Mouse (Mus musculus): ENCODE measurements at regions not wholly inside any gene's neighbourhood (a gene's known extent, or its start where the extent isn't known, plus 50 kb on each side); places are given as distances from the start of the nearest gene placed in this dataset.

DNA sequence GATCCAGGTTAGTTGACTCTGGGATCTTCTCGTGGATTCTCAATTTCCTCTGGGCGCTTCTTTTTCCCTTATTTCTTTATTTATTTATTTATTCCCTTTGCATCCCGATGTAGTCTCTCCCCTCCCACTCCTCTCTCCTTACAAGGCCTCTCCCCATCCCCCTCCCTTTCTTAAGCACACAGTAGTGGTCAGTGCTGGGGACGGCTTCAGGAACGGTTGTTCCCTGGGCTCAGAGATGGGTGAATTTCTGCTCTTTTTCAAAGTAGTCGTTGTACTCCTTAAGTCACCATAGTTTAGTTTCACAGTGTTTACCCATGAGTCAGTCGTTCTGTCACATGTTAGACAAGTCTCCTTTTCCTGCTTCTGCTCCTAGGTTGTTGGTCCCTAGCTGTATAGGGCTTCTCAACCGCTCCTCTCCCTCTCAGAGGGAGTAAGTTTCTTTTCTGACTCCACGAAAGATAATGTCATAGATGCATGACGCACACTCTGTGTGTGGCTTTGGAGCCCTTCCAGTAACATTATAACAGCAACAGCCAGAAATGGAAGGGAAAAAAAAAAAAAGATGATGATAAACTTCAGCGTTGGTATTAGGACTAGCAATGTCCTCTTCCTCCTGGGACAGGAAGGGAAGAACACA lies 129.9 kb upstream of the Fat1 start:
- Histone ChIP-seq H3K9ac (replicated peaks) (no peak overlapping the region), H3K9me3 (no peaks in the 10 kb centered on the region), H3K4me2 (replicated peaks) (no peak overlapping the region), H3K36me3 (no peaks in the 10 kb centered on the region), H3K27me3 (no peaks in the 10 kb centered on the region), H3K27ac (replicated peaks) (no peak overlapping the region), H3K4me1 (0 out of 2 replicates have a peak, but pooled peaks cover 3% of the 10 kb centered on the region), H3K4me3 (no peak overlapping the region)
- ATAC-seq (ENCODE audit: low FRiP score, low read depth), result no peak
- 73% methylated on average over 11 of the region's 11 CpGs for WGBS

DNA sequence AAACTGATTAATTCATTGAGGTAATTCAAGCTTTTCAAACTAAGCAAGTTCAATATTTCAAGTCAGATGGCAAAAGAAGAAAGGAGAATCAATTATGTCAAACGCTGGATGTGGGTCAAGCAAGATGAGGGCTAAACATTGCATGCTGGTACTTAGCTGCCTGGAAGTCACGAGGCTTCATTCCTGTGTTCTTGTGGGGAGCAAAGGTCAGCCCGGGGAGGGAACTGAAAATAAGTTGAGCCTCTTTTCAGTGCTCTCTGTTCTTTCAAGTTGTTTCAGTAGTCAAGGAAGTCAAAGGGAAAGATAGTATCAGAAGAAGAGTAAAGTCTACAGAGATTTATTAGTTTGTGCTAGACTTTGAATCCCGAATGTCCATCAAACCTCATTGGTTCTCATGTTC lies 122.9 kb upstream of the Fat1 start:
- no peak overlapping the region for H3K9ac ChIP-seq (replicated peaks)
- no peaks in the 10 kb centered on the region for H3K27me3 ChIP-seq
- H3K27ac ChIP-seq (replicated peaks), result no peak overlapping the region
- H3K4me1 ChIP-seq, result no peaks in the 10 kb centered on the region
- no peak overlapping the region for H3K4me3 ChIP-seq
- WGBS, result 65% methylated on average over 4 of the region's 4 CpGs
- H3K4me2 ChIP-seq (replicated peaks), result no peak overlapping the region
- H3K9me3 ChIP-seq, result no peaks in the 10 kb centered on the region
- H3K36me3 ChIP-seq, result no peaks in the 10 kb centered on the region
- ATAC-seq (ENCODE audit: low FRiP score, low read depth), result no peak

DNA sequence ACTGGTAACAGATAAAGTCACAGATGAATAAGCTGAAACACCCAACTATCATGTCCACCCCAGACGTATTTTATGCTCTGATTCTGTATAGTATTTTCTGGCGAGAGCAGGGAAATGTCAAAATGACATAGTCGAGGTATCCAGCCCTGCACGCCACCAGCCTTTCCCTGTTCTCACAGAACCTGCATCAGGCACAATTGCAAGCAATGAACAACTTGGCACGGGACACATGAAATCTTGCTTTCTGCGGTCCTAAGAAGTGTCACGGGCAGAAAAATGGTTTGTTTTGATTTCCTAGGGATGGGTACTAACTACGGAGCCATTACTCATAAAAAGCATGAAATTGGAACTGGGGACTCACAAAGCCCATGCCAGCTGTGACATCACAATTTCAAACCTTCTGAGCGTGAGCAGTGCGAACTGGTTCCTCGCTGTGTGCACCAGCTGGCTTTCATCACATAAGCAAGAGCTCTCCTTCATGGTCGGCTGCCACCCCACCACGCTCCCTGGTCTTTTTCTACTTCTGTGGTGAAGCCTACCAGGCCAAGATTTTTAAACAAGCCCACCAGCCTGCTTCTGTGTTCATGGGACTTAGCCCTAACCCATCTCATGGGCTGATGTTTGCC lies 117.6 kb upstream of the Fat1 start:
- no peak for ATAC-seq (ENCODE audit: low FRiP score, low read depth)
- H3K4me2 ChIP-seq (replicated peaks), result no peak overlapping the region
- WGBS, result 89% methylated on average over 13 of the region's 13 CpGs

DNA sequence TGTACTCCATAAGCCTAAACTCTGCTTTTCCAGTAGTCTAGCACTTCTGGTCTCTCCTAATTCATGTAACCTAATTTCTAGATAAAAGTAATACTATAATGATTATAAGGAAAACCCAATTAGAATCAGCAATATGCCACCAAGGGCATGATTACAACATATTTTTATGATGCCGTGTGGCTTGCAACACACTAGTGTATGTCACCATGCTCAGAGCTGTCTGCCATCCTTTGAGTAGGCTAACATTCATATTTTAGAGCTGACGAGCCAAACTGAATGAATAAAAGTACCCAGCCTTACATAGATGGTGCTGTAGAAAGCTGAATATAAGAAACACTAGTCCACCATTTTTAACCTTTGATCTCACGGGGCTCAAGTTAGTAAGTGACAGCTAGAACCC lies 116.0 kb upstream of the Fat1 start:
- no peak for ATAC-seq (ENCODE audit: low FRiP score, low read depth)
- no peaks in the 10 kb centered on the region for H3K4me1 ChIP-seq
- no peak overlapping the region for H3K4me3 ChIP-seq
- H3K4me2 ChIP-seq (replicated peaks), result no peak overlapping the region
- no peak overlapping the region for H3K27ac ChIP-seq (replicated peaks)
- 94% methylated on average over 3 of the region's 3 CpGs for WGBS
- H3K36me3 ChIP-seq, result no peaks in the 10 kb centered on the region
- no peak overlapping the region for H3K9ac ChIP-seq (replicated peaks)
- peaks cover 9% of the 10 kb centered on the region; the same call in 1 of the 2 replicates for H3K9me3 ChIP-seq
- no peaks in the 10 kb centered on the region for H3K27me3 ChIP-seq

More for the DNA sequence above, 117.6 kb upstream of the Fat1 start:
- Histone ChIP-seq H3K4me1 (no peaks in the 10 kb centered on the region), H3K9ac (replicated peaks) (no peak overlapping the region), H3K9me3 (no peaks in the 10 kb centered on the region), H3K4me3 (no peak overlapping the region), H3K27me3 (no peaks in the 10 kb centered on the region), H3K36me3 (no peaks in the 10 kb centered on the region), H3K27ac (replicated peaks) (no peak overlapping the region)

DNA sequence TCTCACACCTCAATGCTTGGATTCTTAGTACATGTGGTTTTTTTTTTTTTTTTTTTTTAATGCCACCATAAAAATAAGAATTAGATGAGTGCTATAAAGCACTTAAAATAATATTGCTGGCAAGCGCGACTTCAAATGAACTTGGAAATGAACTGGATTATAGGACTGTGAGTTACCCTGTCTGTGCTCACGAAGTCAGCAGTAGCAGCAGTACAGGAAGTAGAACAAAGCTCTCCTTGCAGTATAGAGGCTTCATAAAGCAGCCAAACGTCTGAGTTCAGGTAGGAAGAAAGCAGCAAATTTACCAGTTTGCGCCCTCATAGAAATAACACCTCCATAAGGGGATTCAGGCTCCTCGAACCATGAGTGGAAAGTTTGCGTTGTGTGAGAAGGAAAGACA lies 115.6 kb upstream of the Fat1 start:
- Histone ChIP-seq H3K4me1 (no peaks in the 10 kb centered on the region), H3K4me3 (no peak overlapping the region), H3K9me3 (peaks cover 9% of the 10 kb centered on the region; the same call in 1 of the 2 replicates), H3K27me3 (no peaks in the 10 kb centered on the region), H3K36me3 (no peaks in the 10 kb centered on the region), H3K4me2 (replicated peaks) (no peak overlapping the region), H3K27ac (replicated peaks) (no peak overlapping the region), H3K9ac (replicated peaks) (no peak overlapping the region)
- no peak for ATAC-seq (ENCODE audit: low FRiP score, low read depth)
- WGBS, result 87% methylated on average over 7 of the region's 7 CpGs

DNA sequence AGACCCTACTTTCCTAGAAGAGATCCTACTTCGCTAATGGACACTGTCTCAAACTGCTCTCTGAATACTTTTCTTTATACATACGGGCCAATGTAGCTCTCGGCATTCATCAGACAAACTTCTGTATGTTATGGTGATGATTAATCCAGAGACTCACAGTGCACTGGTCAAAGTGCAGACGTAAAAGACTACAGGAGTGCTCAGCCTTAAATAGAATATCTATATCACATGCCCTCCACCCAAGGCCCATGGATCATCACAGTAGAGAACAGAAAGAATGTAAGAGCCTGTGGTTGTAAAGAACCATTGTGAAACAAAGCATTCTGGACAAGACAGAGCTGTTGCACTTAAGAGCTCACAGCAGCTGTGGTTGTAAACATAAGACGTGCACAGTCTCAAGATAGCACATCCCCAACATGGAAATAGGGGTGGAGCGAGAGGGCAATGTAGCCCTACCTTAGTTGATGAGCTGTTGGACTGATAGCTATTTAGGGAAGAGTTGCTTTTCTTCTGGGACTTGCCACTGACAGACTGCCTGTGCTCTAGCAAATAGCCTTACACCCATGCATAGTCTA lies 110.0 kb upstream of the Fat1 start:
- WGBS, result 91% methylated on average over 6 of the region's 6 CpGs
- H3K4me3 ChIP-seq, result no peak overlapping the region
- no peaks in the 10 kb centered on the region for H3K36me3 ChIP-seq
- H3K9ac ChIP-seq (replicated peaks), result no peak overlapping the region
- H3K4me2 ChIP-seq (replicated peaks), result no peak overlapping the region
- no peak overlapping the region for H3K27ac ChIP-seq (replicated peaks)
- peaks cover 6% of the 10 kb centered on the region; the same call in 1 of the 2 replicates for H3K4me1 ChIP-seq
- ATAC-seq (ENCODE audit: low FRiP score, low read depth), result no peak
- H3K27me3 ChIP-seq, result no peaks in the 10 kb centered on the region
- peaks cover 9% of the 10 kb centered on the region; the same call in 1 of the 2 replicates for H3K9me3 ChIP-seq

DNA sequence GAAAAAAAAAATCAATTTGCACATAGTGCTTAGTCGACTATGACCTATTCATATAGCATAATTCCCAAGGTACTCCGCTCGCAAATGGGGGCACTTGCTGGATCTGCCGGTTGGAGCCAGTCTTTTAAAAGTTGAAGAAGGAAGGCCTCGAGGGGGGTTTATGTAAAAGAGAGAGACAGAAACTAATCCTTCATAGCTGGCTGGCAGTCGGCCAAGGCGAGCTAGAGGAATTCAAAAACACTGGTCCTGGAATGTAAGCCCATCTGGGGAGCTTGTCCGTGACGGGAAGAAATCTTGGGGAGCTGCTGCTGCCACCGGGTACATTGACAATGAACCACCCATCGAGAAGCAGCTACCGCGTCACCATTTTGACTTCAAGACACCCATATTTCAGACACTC lies 108.3 kb upstream of the Fat1 start:
- Histone ChIP-seq H3K27ac (replicated peaks) (no peak overlapping the region), H3K4me2 (replicated peaks) (peak overlapping the region; percentile 18; the same call in 1 of the 2 replicates), H3K27me3 (no peaks in the 10 kb centered on the region), H3K9me3 (peaks cover 9% of the 10 kb centered on the region; the same call in 1 of the 2 replicates), H3K4me3 (no peak overlapping the region), H3K36me3 (no peaks in the 10 kb centered on the region), H3K9ac (replicated peaks) (no peak overlapping the region), H3K4me1 (peaks cover 6% of the 10 kb centered on the region; the same call in 1 of the 2 replicates)
- 18% methylated on average over 13 of the region's 13 CpGs for WGBS
- ATAC-seq (ENCODE audit: low FRiP score, low read depth), result peak; percentile 92

DNA sequence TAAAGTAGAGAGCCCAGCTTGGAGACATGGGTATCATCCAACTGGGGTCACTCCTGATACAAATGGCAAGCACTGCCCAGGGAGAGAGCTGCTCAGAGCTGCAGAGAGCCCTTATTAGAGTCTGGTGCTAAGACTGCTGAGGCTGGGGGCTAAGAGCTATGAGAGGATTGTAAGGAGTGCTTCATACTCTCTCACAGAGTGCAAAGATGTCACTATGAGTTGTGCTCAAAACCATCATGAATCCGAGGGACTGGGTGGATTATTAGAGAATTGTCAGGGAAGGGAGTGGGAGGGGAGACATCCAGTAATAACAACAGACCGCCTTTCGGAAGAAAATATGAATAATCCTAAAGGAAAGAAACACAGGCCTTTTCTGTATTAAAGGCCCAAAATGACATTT lies 107.2 kb upstream of the Fat1 start:
- Histone ChIP-seq H3K27me3 (no peaks in the 10 kb centered on the region), H3K36me3 (no peaks in the 10 kb centered on the region), H3K4me3 (no peak overlapping the region), H3K9me3 (peaks cover 8% of the 10 kb centered on the region; the same call in 1 of the 2 replicates), H3K27ac (replicated peaks) (no peak overlapping the region), H3K4me2 (replicated peaks) (no peak overlapping the region), H3K9ac (replicated peaks) (no peak overlapping the region), H3K4me1 (peaks cover 6% of the 10 kb centered on the region; the same call in 1 of the 2 replicates)
- no peak for ATAC-seq (ENCODE audit: low FRiP score, low read depth)
- WGBS, result 79% methylated on average over 3 of the region's 3 CpGs

DNA sequence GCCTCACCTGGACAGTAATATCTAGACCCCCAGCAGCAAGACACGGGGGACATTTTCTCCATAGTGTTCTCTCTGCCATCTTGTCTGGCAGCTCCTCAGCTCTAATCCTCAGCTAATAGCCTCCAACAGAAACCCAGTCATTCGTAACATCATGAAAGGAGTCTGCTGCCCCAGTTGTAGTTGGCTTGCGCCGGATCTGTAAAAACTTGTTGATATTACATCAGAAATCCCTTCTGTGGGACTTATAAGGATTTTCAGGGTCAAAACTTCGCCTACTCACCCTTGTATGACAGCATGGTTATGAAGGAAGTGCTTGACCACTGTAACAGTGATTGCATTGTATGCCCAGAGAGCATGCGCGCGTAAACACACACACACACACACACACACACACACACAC lies 96.8 kb upstream of the Fat1 start:
- no peak overlapping the region for H3K9ac ChIP-seq (replicated peaks)
- H3K4me1 ChIP-seq, result no peaks in the 10 kb centered on the region
- no peaks in the 10 kb centered on the region for H3K27me3 ChIP-seq
- 69% methylated on average over 8 of the region's 8 CpGs for WGBS
- no peak overlapping the region for H3K4me3 ChIP-seq
- no peaks in the 10 kb centered on the region for H3K9me3 ChIP-seq
- no peak overlapping the region for H3K4me2 ChIP-seq (replicated peaks)
- no peak overlapping the region for H3K27ac ChIP-seq (replicated peaks)
- ATAC-seq (ENCODE audit: low FRiP score, low read depth), result no peak
- H3K36me3 ChIP-seq, result no peaks in the 10 kb centered on the region

DNA sequence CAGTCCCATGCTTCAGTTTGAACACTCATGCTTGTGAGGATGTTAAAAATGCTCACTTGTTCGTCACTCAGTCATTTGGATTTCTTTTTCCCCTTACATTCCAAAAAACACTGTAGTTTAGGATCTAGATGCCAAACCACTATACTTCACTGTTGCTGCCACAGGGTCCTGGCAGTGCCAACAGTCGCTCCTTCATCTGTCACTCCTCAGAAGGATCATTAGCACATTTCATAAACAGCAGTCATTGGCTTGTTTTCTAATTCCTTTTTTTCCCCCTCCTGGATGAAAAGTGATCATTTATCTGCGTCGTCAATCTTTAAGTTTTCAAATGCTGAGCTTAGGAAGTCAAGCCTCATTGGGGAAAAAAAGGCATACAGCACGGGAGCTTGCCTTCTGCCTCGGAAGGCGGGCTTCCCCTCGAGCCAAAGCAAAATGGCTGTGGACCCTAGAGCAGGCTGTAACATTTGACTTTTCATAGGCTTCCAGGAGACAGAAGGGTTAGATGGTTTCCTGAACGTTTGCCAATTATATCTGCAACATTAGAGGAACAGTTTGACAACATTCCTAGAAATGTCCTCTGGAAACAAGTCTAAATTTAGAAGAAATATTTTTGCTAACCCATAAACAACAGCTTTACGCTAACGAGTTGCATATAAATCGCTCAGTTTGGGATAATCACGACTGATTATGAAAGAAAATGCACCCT lies 95.6 kb upstream of the Fat1 start:
- no peak overlapping the region for H3K27ac ChIP-seq (replicated peaks)
- H3K4me2 ChIP-seq (replicated peaks), result no peak overlapping the region
- H3K9me3 ChIP-seq, result no peaks in the 10 kb centered on the region
- no peaks in the 10 kb centered on the region for H3K4me1 ChIP-seq
- H3K9ac ChIP-seq (replicated peaks), result no peak overlapping the region
- H3K27me3 ChIP-seq, result no peaks in the 10 kb centered on the region
- ATAC-seq (ENCODE audit: low FRiP score, low read depth), result no peak
- H3K36me3 ChIP-seq, result no peaks in the 10 kb centered on the region
- WGBS, result 80% methylated on average over 13 of the region's 13 CpGs
- H3K4me3 ChIP-seq, result no peak overlapping the region

DNA sequence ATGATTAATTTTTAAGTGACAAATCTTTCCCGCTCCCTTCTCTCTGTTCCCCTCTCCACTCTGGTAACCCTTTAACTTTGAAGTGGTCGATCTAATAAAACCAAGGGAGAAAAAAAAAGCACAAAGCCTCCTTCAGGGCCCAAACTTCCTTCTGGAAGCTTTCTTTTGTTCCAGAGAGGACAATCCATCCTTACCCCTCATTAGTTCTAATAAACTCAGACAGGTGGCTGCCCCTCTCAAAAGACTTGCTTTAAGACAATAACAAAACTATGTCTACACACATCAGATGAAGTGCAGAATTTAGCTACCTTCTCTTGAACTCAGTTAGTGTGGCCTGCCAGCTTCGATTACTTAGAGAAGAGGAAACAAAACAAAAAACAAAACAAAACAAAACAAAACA lies 94.6 kb upstream of the Fat1 start:
- no peaks in the 10 kb centered on the region for H3K27me3 ChIP-seq
- no peaks in the 10 kb centered on the region for H3K4me1 ChIP-seq
- H3K27ac ChIP-seq (replicated peaks), result no peak overlapping the region
- no peaks in the 10 kb centered on the region for H3K36me3 ChIP-seq
- 51% methylated on average over 3 of the region's 3 CpGs for WGBS
- no peak overlapping the region for H3K4me2 ChIP-seq (replicated peaks)
- H3K9me3 ChIP-seq, result no peaks in the 10 kb centered on the region
- H3K9ac ChIP-seq (replicated peaks), result no peak overlapping the region
- ATAC-seq (ENCODE audit: low FRiP score, low read depth), result no peak
- H3K4me3 ChIP-seq, result no peak overlapping the region

DNA sequence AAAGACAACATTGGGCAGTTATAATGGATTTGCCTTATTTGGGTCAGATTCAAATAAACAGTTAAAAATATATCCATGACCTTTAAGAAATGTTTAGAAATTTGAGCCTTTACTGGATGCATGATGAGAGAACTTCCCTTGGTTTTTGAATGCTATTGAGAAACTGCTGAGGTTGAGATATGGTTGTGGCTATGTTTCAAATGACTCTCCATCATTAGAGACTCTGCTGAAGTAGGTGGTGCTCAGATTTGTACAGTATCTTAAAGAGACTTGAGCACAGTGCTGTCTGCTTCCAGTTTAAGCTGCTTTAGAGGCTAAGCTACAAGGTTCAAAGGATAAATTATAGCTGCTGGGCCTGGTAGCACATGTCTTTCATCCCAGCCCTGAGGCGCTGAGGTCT lies 90.9 kb upstream of the Fat1 start:
- no peaks in the 10 kb centered on the region for H3K27me3 ChIP-seq
- no peaks in the 10 kb centered on the region for H3K36me3 ChIP-seq
- H3K4me2 ChIP-seq (replicated peaks), result no peak overlapping the region
- H3K9ac ChIP-seq (replicated peaks), result no peak overlapping the region
- no peak overlapping the region for H3K27ac ChIP-seq (replicated peaks)
- ATAC-seq (ENCODE audit: low FRiP score, low read depth), result no peak
- WGBS, result 87% methylated on average over 1 of the region's 1 CpGs
- no peak overlapping the region for H3K4me3 ChIP-seq
- H3K9me3 ChIP-seq, result no peaks in the 10 kb centered on the region
- no peaks in the 10 kb centered on the region for H3K4me1 ChIP-seq

Measured in midbrain, embryonic 12.5 days (tissue).